Mouse (Mus musculus): ENCODE measurements around the gene Phyh.

DNA sequence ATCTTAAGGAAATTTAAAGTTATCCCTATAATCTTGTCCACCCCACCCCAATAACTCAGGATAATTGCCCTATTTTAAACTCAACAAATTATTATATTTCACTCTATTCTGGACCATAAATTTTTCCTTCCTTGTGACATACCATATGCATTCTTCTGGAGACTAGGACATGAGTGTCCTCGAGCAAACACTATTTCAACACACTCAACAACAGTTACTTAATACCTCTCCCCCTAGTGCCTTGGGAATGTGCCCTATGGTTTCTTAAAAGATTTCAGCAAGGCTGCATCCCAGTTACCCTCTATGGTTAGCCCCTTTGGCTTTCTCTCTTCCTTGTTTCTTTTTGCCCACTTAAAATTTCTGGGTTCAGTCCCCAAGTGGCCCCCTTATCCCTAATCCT, 43.7 kb upstream of the Phyh start:
- TF ChIP-seq GATA1 (IDR thresholded peaks at IDR 0.05; ENCODE audit: low read length) (no peak), TAL1 (IDR thresholded peaks at IDR 0.05; ENCODE audit: low read length) (no peak)

Data from erythroblast, embryonic 14.5 days (primary cell).